Mouse (Mus musculus) megakaryocyte, embryonic 14.5 days (primary cell): ENCODE data around the gene Gsdmc3.
"Not testable (repeated sequence)": the region's sequence is repeated elsewhere in the genome, so short reads cannot be mapped to it uniquely, and the experiment has no call there.

ENCODE experiments used
- FLI1 ChIP-seq: IDR thresholded peaks from 2 replicates; pipeline ENCODE4 v1.6.1; 2012; ENCODE audit warnings: low read length, inconsistent platforms, mixed read lengths
- GATA1 ChIP-seq: IDR thresholded peaks from 3 replicates; pipeline ENCODE4 v1.6.1; 2012; ENCODE audit warnings: mixed read lengths, low read length, inconsistent platforms, borderline replicate concordance

DNA sequence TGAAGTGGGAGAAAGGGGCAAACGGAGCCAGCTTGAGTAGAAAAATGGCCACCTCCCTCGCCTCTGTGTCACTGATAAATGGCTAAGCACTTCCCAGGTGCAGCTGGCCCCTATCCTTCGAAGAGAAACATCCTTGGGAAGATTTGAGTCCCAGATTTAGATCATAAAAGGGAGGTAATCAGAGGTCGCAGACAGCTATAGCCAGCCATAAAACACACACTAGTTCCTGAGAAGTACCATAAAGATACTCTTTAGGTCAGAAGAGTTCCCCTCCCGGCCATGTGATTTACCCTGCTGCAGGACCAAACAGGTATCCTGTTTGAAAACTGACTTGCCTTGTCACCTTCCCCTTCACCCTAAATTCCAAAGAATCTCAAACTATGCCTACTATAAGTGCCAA, 43.3 kb upstream of the Gsdmc3 start:
- not testable (repeated sequence) for TF ChIP-seq GATA1, FLI1
